Mouse (Mus musculus): ENCODE measurements around the gene Itpk1. TPM values are rescaled to one million over a fixed set of nuclear protein-coding genes. Genes with fewer than 3 reads are reported as not detected.

Itpk1 gene
- polyA plus RNA-seq, 1 experiment from 2014 or later, result 39.1 TPM

GRCm38 (mm10) chr12:102665465-102666202 is 39.1 kb downstream of the Itpk1 start:
- Histone ChIP-seq H3K27ac (no peak overlapping the region), H3K4me2 (replicated peaks) (no peak overlapping the region), H3K4me1 (replicated peaks) (0 out of 2 replicates have a peak, but pooled peaks cover 3% of the 10 kb centered on the region), H3K9ac (no peak overlapping the region), H3K4me3 (replicated peaks) (no peak overlapping the region), H3K9me3 (no peaks in the 10 kb centered on the region), H3K27me3 (replicated peaks) (no peaks in the 10 kb centered on the region), H3K36me3 (0 out of 2 replicates have a peak, but pooled peaks cover 3% of the 10 kb centered on the region)
- no peak for ATAC-seq
- WGBS, result 83% methylated on average over 10 of the region's 10 CpGs

GRCm38 (mm10) chr12:102664052-102664448 is 40.7 kb downstream of the Itpk1 start:
- Histone ChIP-seq H3K4me2 (replicated peaks) (no peak overlapping the region), H3K9me3 (no peaks in the 10 kb centered on the region), H3K4me3 (replicated peaks) (no peak overlapping the region), H3K27me3 (replicated peaks) (no peaks in the 10 kb centered on the region), H3K27ac (no peak overlapping the region), H3K4me1 (replicated peaks) (no peaks in the 10 kb centered on the region), H3K36me3 (0 out of 2 replicates have a peak, but pooled peaks cover 3% of the 10 kb centered on the region), H3K9ac (no peak overlapping the region)
- ATAC-seq, result no peak
- 99% methylated on average over 2 of the region's 2 CpGs for WGBS

GRCm38 (mm10) chr12:102663349-102664051 is 41.2 kb downstream of the Itpk1 start:
- no peaks in the 10 kb centered on the region for H3K27me3 ChIP-seq (replicated peaks)
- no peak overlapping the region for H3K27ac ChIP-seq
- no peaks in the 10 kb centered on the region for H3K4me1 ChIP-seq (replicated peaks)
- no peak overlapping the region for H3K9ac ChIP-seq
- H3K4me2 ChIP-seq (replicated peaks), result no peak overlapping the region
- no peak overlapping the region for H3K4me3 ChIP-seq (replicated peaks)
- H3K9me3 ChIP-seq, result no peaks in the 10 kb centered on the region
- no peak for ATAC-seq
- H3K36me3 ChIP-seq, result 0 out of 2 replicates have a peak, but pooled peaks cover 3% of the 10 kb centered on the region
- WGBS, result 85% methylated on average over 11 of the region's 11 CpGs

GRCm38 (mm10) chr12:102661772-102662171 is 43.0 kb downstream of the Itpk1 start:
- 74% methylated on average over 7 of the region's 7 CpGs for WGBS
- H3K4me3 ChIP-seq (replicated peaks), result no peak overlapping the region
- H3K9me3 ChIP-seq, result no peaks in the 10 kb centered on the region
- ATAC-seq, result no peak
- no peak overlapping the region for H3K27ac ChIP-seq
- H3K4me2 ChIP-seq (replicated peaks), result no peak overlapping the region
- H3K4me1 ChIP-seq (replicated peaks), result peaks cover 2% of the 10 kb centered on the region
- H3K9ac ChIP-seq, result no peak overlapping the region
- H3K36me3 ChIP-seq, result 0 out of 2 replicates have a peak, but pooled peaks cover 3% of the 10 kb centered on the region
- no peaks in the 10 kb centered on the region for H3K27me3 ChIP-seq (replicated peaks)

- H3K27ac ChIP-seq, result no peak overlapping the region
- 88% methylated on average over 8 of the region's 8 CpGs for WGBS
Measured at GRCm38 (mm10) chr12:102660906-102661651, 43.7 kb downstream of the Itpk1 start.

GRCm38 (mm10) chr12:102653003-102653402 is 51.7 kb downstream of the Itpk1 start:
- Histone ChIP-seq H3K27ac (no peak overlapping the region), H3K9ac (no peak overlapping the region), H3K4me2 (replicated peaks) (no peak overlapping the region), H3K4me3 (replicated peaks) (no peak overlapping the region), H3K27me3 (replicated peaks) (no peaks in the 10 kb centered on the region), H3K9me3 (no peaks in the 10 kb centered on the region), H3K36me3 (no peaks in the 10 kb centered on the region), H3K4me1 (replicated peaks) (peaks cover 42% of the 10 kb centered on the region)
- no peak for ATAC-seq
- WGBS, result 64% methylated on average over 6 of the region's 6 CpGs

More at GRCm38 (mm10) chr12:102660906-102661651, 43.7 kb downstream of the Itpk1 start:
- no peak overlapping the region for H3K4me2 ChIP-seq (replicated peaks)
- H3K9me3 ChIP-seq, result no peaks in the 10 kb centered on the region
- H3K9ac ChIP-seq, result no peak overlapping the region
- 0 out of 2 replicates have a peak, but pooled peaks cover 3% of the 10 kb centered on the region for H3K36me3 ChIP-seq
- H3K4me3 ChIP-seq (replicated peaks), result no peak overlapping the region
- no peaks in the 10 kb centered on the region for H3K27me3 ChIP-seq (replicated peaks)
- peaks cover 9% of the 10 kb centered on the region for H3K4me1 ChIP-seq (replicated peaks)
- ATAC-seq, result no peak

GRCm38 (mm10) chr12:102652420-102652819 is 52.3 kb downstream of the Itpk1 start:
- WGBS, result 33% methylated on average over 8 of the region's 8 CpGs
- no peak overlapping the region for H3K4me2 ChIP-seq (replicated peaks)
- no peak overlapping the region for H3K4me3 ChIP-seq (replicated peaks)
- peaks cover 46% of the 10 kb centered on the region for H3K4me1 ChIP-seq (replicated peaks)
- H3K36me3 ChIP-seq, result no peaks in the 10 kb centered on the region
- ATAC-seq, result peak; percentile 55; the same call in 1 of the 2 replicates
- H3K9me3 ChIP-seq, result no peaks in the 10 kb centered on the region
- no peaks in the 10 kb centered on the region for H3K27me3 ChIP-seq (replicated peaks)
- H3K27ac ChIP-seq, result no peak overlapping the region
- H3K9ac ChIP-seq, result no peak overlapping the region

- 62% methylated on average over 8 of the region's 8 CpGs for WGBS
- peaks cover 51% of the 10 kb centered on the region for H3K4me1 ChIP-seq (replicated peaks)
Measured at GRCm38 (mm10) chr12:102651871-102652270, 52.9 kb downstream of the Itpk1 start.

GRCm38 (mm10) chr12:102651401-102651800 is 53.3 kb downstream of the Itpk1 start:
- Histone ChIP-seq H3K9ac (no peak overlapping the region), H3K4me1 (replicated peaks) (peaks cover 51% of the 10 kb centered on the region)

More at GRCm38 (mm10) chr12:102651871-102652270, 52.9 kb downstream of the Itpk1 start:
- Histone ChIP-seq H3K27me3 (replicated peaks) (no peaks in the 10 kb centered on the region), H3K9ac (no peak overlapping the region), H3K36me3 (no peaks in the 10 kb centered on the region), H3K4me2 (replicated peaks) (no peak overlapping the region), H3K9me3 (no peaks in the 10 kb centered on the region), H3K4me3 (replicated peaks) (no peak overlapping the region), H3K27ac (no peak overlapping the region)
- no peak for ATAC-seq

GRCm38 (mm10) chr12:102650649-102651048 is 54.1 kb downstream of the Itpk1 start:
- no peaks in the 10 kb centered on the region for H3K36me3 ChIP-seq
- H3K27me3 ChIP-seq (replicated peaks), result no peaks in the 10 kb centered on the region
- no peak for ATAC-seq
- H3K4me1 ChIP-seq (replicated peaks), result peaks cover 48% of the 10 kb centered on the region
- WGBS, result 88% methylated on average over 4 of the region's 4 CpGs
- no peak overlapping the region for H3K27ac ChIP-seq
- no peak overlapping the region for H3K4me3 ChIP-seq (replicated peaks)
- H3K9ac ChIP-seq, result no peak overlapping the region
- H3K9me3 ChIP-seq, result no peaks in the 10 kb centered on the region
- H3K4me2 ChIP-seq (replicated peaks), result no peak overlapping the region

More at GRCm38 (mm10) chr12:102651401-102651800, 53.3 kb downstream of the Itpk1 start:
- no peaks in the 10 kb centered on the region for H3K9me3 ChIP-seq
- H3K4me3 ChIP-seq (replicated peaks), result no peak overlapping the region
- no peaks in the 10 kb centered on the region for H3K36me3 ChIP-seq
- H3K27ac ChIP-seq, result no peak overlapping the region
- WGBS, result 75% methylated on average over 8 of the region's 8 CpGs
- H3K4me2 ChIP-seq (replicated peaks), result no peak overlapping the region
- no peak for ATAC-seq
- H3K27me3 ChIP-seq (replicated peaks), result no peaks in the 10 kb centered on the region

- peak overlapping the region; percentile 38 for H3K27ac ChIP-seq
- no peak overlapping the region for H3K4me2 ChIP-seq (replicated peaks)
- H3K9ac ChIP-seq, result no peak overlapping the region
- ATAC-seq, result peak; percentile 48
- WGBS, result 56% methylated on average over 14 of the region's 14 CpGs
- H3K4me3 ChIP-seq (replicated peaks), result no peak overlapping the region
- H3K36me3 ChIP-seq, result no peaks in the 10 kb centered on the region
- H3K9me3 ChIP-seq, result no peaks in the 10 kb centered on the region
- H3K4me1 ChIP-seq (replicated peaks), result peaks cover 35% of the 10 kb centered on the region
- H3K27me3 ChIP-seq (replicated peaks), result no peaks in the 10 kb centered on the region
Measured at GRCm38 (mm10) chr12:102647839-102648564, 56.7 kb downstream of the Itpk1 start.
